Mouse (Mus musculus): ENCODE measurements around the gene Srebf2.

GRCm38 (mm10) chr15:82130599-82130998 is 16.4 kb upstream of the Srebf2 start:
- TF ChIP-seq CTCF (IDR thresholded peaks at IDR 0.05; ENCODE audit: insufficient read depth, low read depth, low read length) (no peak), POLR2A (IDR thresholded peaks at IDR 0.05; ENCODE audit: insufficient read depth, low read depth, low read length) (no peak)
